23 mouse cellular contexts compared by ENCODE assay signal in the genomic region with DNA sequence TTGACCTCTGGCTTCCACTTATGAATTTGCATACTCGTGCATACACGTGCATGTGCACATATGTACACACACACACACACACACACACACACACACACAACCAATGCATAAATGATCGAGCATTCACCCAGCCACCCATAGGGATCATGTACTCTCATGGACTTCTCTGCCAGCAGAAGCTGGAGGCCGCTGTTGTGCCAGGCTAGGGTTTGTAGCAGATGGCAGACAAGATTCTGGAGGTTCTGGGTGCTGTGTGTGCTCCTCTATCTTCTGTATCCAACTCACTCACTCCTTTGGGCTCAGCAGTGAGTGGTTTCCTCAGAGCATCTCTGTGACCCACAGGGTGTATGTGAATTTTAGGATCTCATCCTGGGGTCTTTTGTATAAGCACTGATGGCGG.
"Had no signal": no experiment of that assay in that cellular context is flagged by ENCODE, and none has a peak within 500 bp of the region (broad histone marks: within the 10 kb centered on the region; RNA-seq: fewer than 3 reads in every experiment).

No protein-coding gene starts in this region.

- H3K9ac ChIP-seq: kidney, embryonic 15.5 days; limb, embryonic 12.5 days; limb, embryonic 15.5 days; liver, embryonic 14.5 days; liver, postnatal 0 days; lung, embryonic 14.5 days; midbrain, embryonic 12.5 days; midbrain, embryonic 15.5 days; neural tube, embryonic 12.5 days; neural tube, embryonic 15.5 days had no signal

- H3K36me3 ChIP-seq: kidney, embryonic 15.5 days; limb, embryonic 12.5 days; limb, embryonic 15.5 days; midbrain, embryonic 12.5 days; midbrain, embryonic 15.5 days; neural tube, embryonic 12.5 days; neural tube, embryonic 15.5 days had no signal

- H3K4me3 ChIP-seq: kidney, embryonic 15.5 days; limb, embryonic 12.5 days; limb, embryonic 15.5 days; midbrain, embryonic 12.5 days; midbrain, embryonic 15.5 days; neural tube, embryonic 12.5 days; neural tube, embryonic 15.5 days had no signal

- H3K27me3 ChIP-seq: kidney, embryonic 15.5 days; limb, embryonic 12.5 days; limb, embryonic 15.5 days; midbrain, embryonic 12.5 days; midbrain, embryonic 15.5 days; neural tube, embryonic 12.5 days; neural tube, embryonic 15.5 days had no signal

- H3K27ac ChIP-seq: kidney, embryonic 15.5 days; limb, embryonic 12.5 days; limb, embryonic 15.5 days; liver, embryonic 14.5 days; macrophage; midbrain, embryonic 12.5 days; midbrain, embryonic 15.5 days; neural tube, embryonic 12.5 days; neural tube, embryonic 15.5 days; stomach, postnatal 0 days had no signal

- DNase-seq: kidney, adult 8-10 months; kidney, postnatal 14 days; kidney, postnatal 4 days; left cerebral cortex, postnatal 4 days; liver, postnatal 0 days; lung, embryonic 14.5 days; right cerebral cortex, adult 18-20 months; right cerebral cortex, postnatal 14 days; right cerebral cortex, postnatal 4 days; thymus, adult 2 months; thymus, postnatal 14 days; thymus, postnatal 4 days had no signal

- H3K9me3 ChIP-seq: limb, embryonic 12.5 days; limb, embryonic 15.5 days; midbrain, embryonic 12.5 days; midbrain, embryonic 15.5 days; neural tube, embryonic 12.5 days; neural tube, embryonic 15.5 days had no signal

- H3K4me2 ChIP-seq: kidney, embryonic 15.5 days; limb, embryonic 12.5 days; limb, embryonic 15.5 days; liver, embryonic 11.5 days; lung, embryonic 14.5 days; midbrain, embryonic 12.5 days; midbrain, embryonic 15.5 days; neural tube, embryonic 12.5 days; neural tube, embryonic 15.5 days had no signal

- H3K4me1 ChIP-seq: limb, embryonic 15.5 days; midbrain, embryonic 12.5 days had no signal
